Mouse (Mus musculus) liver, embryonic 14.5 days (tissue): ENCODE data around the gene Nmral1.
A peak's percentile ranks its signal among the peaks of the same experiment; 100 is the strongest.

Experiments used
- CTCF ChIP-seq: IDR thresholded peaks from 2 replicates; pipeline ENCODE4 v1.5.1; 2016; ENCODE audit warnings: antibody characterized with exemption, low read depth, control low read depth
- EP300 ChIP-seq: IDR thresholded peaks from 2 replicates; pipeline ENCODE4 v1.6.1; 2016; ENCODE audit warnings: antibody characterized with exemption, low read depth

DNA sequence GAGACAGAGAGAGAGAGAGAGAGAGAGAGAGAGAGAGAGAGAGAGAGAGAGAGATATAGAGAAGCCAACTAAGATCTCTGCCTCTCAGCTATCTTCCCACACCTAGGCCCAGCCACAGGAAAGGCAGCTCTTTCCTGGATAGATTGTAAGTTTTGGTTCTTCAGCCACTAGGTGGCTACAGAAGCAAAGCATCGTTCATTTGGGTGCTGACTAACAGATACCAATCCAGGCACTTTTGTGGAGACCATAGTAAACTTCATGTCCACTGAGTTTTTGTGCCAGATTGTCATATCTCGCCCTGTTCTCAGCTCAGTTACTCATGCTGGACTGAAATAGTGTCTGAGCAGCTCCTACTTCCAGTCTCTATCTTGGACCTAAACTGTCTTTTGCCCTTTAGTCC, 44.1 kb upstream of the Nmral1 start:
- TF ChIP-seq EP300 (no peak), CTCF (peak; percentile 67)
